Mouse (Mus musculus): ENCODE results near the gene Bag5.

DNA sequence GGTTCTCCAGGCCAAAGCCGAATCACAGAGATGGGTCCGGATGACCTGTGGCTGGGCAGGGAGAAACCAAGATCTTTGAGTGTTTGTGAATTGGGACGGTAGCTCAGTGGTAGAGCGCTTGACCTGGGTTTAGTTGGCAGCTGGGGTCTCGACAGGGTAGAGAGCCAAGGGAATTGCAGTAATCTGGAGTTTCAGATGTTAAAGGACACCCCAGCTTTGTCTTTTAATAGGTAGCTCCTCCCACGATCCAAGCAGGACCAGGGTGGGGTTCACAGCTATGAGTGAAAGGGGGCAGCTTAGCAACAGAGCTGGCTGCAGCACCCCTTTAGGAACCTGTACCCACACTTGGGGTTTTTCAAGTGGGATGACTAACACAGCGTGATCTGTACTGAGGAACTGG lies 34.4 kb upstream of the Bag5 start:
- no peak for TF ChIP-seq CTCF (conservative IDR thresholded peaks at IDR 0.05; ENCODE audit: insufficient read depth, insufficient read length, low read depth, low read length)
- no peak for TF ChIP-seq POLR2A (IDR thresholded peaks at IDR 0.05; ENCODE audit: low read depth, low read length)
